Mouse (Mus musculus): Measurements from ENCODE around the gene Disp3.

GRCm38 (mm10) chr4:148218238-148218637 is 69.5 kb downstream of the Disp3 start:
- TF ChIP-seq CTCF (IDR thresholded peaks at IDR 0.05; ENCODE audit: low read depth, low read length) (no peak), POLR2A (IDR thresholded peaks at IDR 0.05; ENCODE audit: extremely low read depth, insufficient read depth, low read length) (no peak)
